In genomic region chr6:34980661-34981060, GRCm38 (mm10) we compare ENCODE assay signal across 27 mouse cellular contexts. TPM values are rescaled to one million over a fixed set of nuclear protein-coding genes. Genes with fewer than 3 reads are reported as not detected.
DNase-seq lines count a peak whose midpoint lies in the region; ATAC-seq and TF ChIP-seq lines count a peak whose summit lies in the region.
"Had no signal": no experiment of that assay in that cellular context is flagged by ENCODE, and none has a peak within 500 bp of the region (broad histone marks: within the 10 kb centered on the region; RNA-seq: fewer than 3 reads in every experiment).

No protein-coding gene starts in this region.

- no peak overlapping the region for H3K9ac ChIP-seq in lung, embryonic 14.5 days
- H3K9ac ChIP-seq in MEL (ENCODE audit: control insufficient read depth, low read depth, low read length, poor library complexity, severe bottlenecking) = no peak overlapping the region
- no peak overlapping the region for H3K9ac ChIP-seq in stomach, postnatal 0 days (ENCODE audit: low read length)
- H3K9ac ChIP-seq: hindbrain, embryonic 12.5 days; lung, embryonic 15.5 days; neural tube, embryonic 15.5 days; stomach, embryonic 15.5 days had no signal

- no peaks in the 10 kb centered on the region for H3K4me1 ChIP-seq in lung, embryonic 14.5 days (ENCODE audit: insufficient read depth)
- H3K4me1 ChIP-seq in E14TG2a.4 (replicated peaks; ENCODE audit: low read depth, low read length) (peaks cover 12% of the 10 kb centered on the region), MEL (ENCODE audit: control insufficient read depth in 1 of 2, insufficient read depth in 2 of 2, low read length in 2 of 2) (no peaks in the 10 kb centered on the region)
- H3K4me1 ChIP-seq in stomach, postnatal 0 days (replicated peaks; ENCODE audit: control insufficient read depth, insufficient read depth) = no peaks in the 10 kb centered on the region
- H3K4me1 ChIP-seq: hindbrain, embryonic 12.5 days; lung, embryonic 15.5 days; neural tube, embryonic 15.5 days; stomach, embryonic 15.5 days had no signal

- no peak overlapping the region for H3K4me3 ChIP-seq in lung, embryonic 14.5 days (ENCODE audit: low read depth, low read length)
- no peak overlapping the region for H3K4me3 ChIP-seq in E14TG2a.4 (replicated peaks; ENCODE audit: low read length)
- H3K4me3 ChIP-seq in MEL (ENCODE audit: control insufficient read depth in 1 of 2, insufficient read depth in 1 of 2, low read depth in 2 of 2, low read length in 2 of 2) = no peak overlapping the region
- H3K4me3 ChIP-seq in stomach, postnatal 0 days (ENCODE audit: low read depth, low read length) = no peak overlapping the region
- H3K4me3 ChIP-seq: hindbrain, embryonic 12.5 days; limb, embryonic 10.5 days; lung, embryonic 15.5 days; neural tube, embryonic 15.5 days; stomach, embryonic 15.5 days had no signal

- no peak for ATAC-seq in lung, embryonic 14.5 days (ENCODE audit: insufficient read depth)
- no peak for ATAC-seq in stomach, postnatal 0 days (ENCODE audit: low FRiP score, low TSS enrichment)
- ATAC-seq: activated CD4-positive, CD25-positive, alpha-beta regulatory T cell, adult 4 months; forebrain, embryonic 14.5 days had no signal

- H3K27ac ChIP-seq in lung, embryonic 14.5 days (ENCODE audit: low read depth) = no peak overlapping the region
- no peak overlapping the region for H3K27ac ChIP-seq in MEL (ENCODE audit: control insufficient read depth, low read depth, low read length)
- no peak overlapping the region for H3K27ac ChIP-seq in stomach, postnatal 0 days (replicated peaks)
- H3K27ac ChIP-seq: hindbrain, embryonic 12.5 days; kidney, postnatal 0 days; limb, embryonic 10.5 days; lung, embryonic 15.5 days; macrophage; neural tube, embryonic 15.5 days; stomach, embryonic 15.5 days had no signal

- no peak for TF ChIP-seq RAD21 in MEL (IDR thresholded peaks at IDR 0.05; ENCODE audit: low read depth, low read length)

- no peak overlapping the region for H3K4me2 ChIP-seq in lung, embryonic 14.5 days
- no peak overlapping the region for H3K4me2 ChIP-seq in stomach, postnatal 0 days (replicated peaks; ENCODE audit: low read depth)
- H3K4me2 ChIP-seq: hindbrain, embryonic 12.5 days; lung, embryonic 15.5 days; midbrain, embryonic 11.5 days; neural tube, embryonic 15.5 days; stomach, embryonic 15.5 days had no signal

- H3K36me3 ChIP-seq in lung, embryonic 14.5 days (ENCODE audit: insufficient read depth) = no peaks in the 10 kb centered on the region
- H3K36me3 ChIP-seq in E14TG2a.4 (ENCODE audit: insufficient read depth, low read length) (no peaks in the 10 kb centered on the region), MEL (ENCODE audit: control insufficient read depth in 1 of 2, insufficient read depth in 2 of 2, low read length in 2 of 2) (no peaks in the 10 kb centered on the region)
- H3K36me3 ChIP-seq in stomach, postnatal 0 days (ENCODE audit: control insufficient read depth, insufficient read depth, low read length) = no peaks in the 10 kb centered on the region
- H3K36me3 ChIP-seq: G1E; hindbrain, embryonic 12.5 days; limb, embryonic 10.5 days; lung, embryonic 15.5 days; neural tube, embryonic 15.5 days; stomach, embryonic 15.5 days had no signal

- no peak for TF ChIP-seq POLR2A in MEL (IDR thresholded peaks at IDR 0.05; ENCODE audit: control insufficient read depth in 1 of 2, insufficient read depth in 1 of 2, low read depth in 1 of 2, low read length in 2 of 2, poor library complexity in 1 of 2)

- TF ChIP-seq CTCF in lung, embryonic 14.5 days (IDR thresholded peaks at IDR 0.05; ENCODE audit: low read depth) = peak; percentile 20; the same call in 1 of the 2 replicates
- TF ChIP-seq CTCF in E14TG2a.4 (conservative IDR thresholded peaks at IDR 0.05; ENCODE audit: low read length) (peak; percentile 36), MEL (IDR thresholded peaks at IDR 0.05 in 2 of 3, conservative IDR thresholded peaks at IDR 0.05 in 1 of 3; ENCODE audit: control insufficient read depth in 1 of 3, insufficient read depth in 1 of 3, low read depth in 2 of 3, low read length in 3 of 3, poor library complexity in 1 of 3, severe bottlenecking in 1 of 3) (peak; percentile 39 to 51 (median 51); a peak in 5 of 6 replicates)
- peak; percentile 33 for TF ChIP-seq CTCF in stomach, postnatal 0 days (IDR thresholded peaks at IDR 0.05; ENCODE audit: low read depth)

- H3K79me2 ChIP-seq in MEL (ENCODE audit: control insufficient read depth, insufficient read depth, low read length, poor library complexity) = no peaks in the 10 kb centered on the region

- 63% methylated on average over 9 of the region's 9 CpGs for WGBS in lung, embryonic 14.5 days
- 60% methylated on average over 9 of the region's 9 CpGs for WGBS in stomach, postnatal 0 days

- no peaks in the 10 kb centered on the region for H3K27me3 ChIP-seq in lung, embryonic 14.5 days (ENCODE audit: insufficient read depth, low read length)
- H3K27me3 ChIP-seq in E14TG2a.4 (ENCODE audit: insufficient read depth, low read length) (peaks cover 28% of the 10 kb centered on the region), MEL (ENCODE audit: control insufficient read depth in 1 of 2, insufficient read depth in 2 of 2, low read length in 2 of 2) (no peaks in the 10 kb centered on the region)
- H3K27me3 ChIP-seq in stomach, postnatal 0 days (ENCODE audit: control insufficient read depth, insufficient read depth, low read length) = no peaks in the 10 kb centered on the region
- H3K27me3 ChIP-seq: hindbrain, embryonic 12.5 days; lung, embryonic 15.5 days; neural tube, embryonic 15.5 days; stomach, embryonic 15.5 days had no signal

- TF ChIP-seq EP300 in MEL (IDR thresholded peaks at IDR 0.05; ENCODE audit: low read depth in 1 of 2, low read length in 2 of 2) = no peak
- TF ChIP-seq EP300 in stomach, postnatal 0 days (optimal IDR thresholded peaks at IDR 0.05) = no peak

- no peak for DNase-seq in lung, embryonic 14.5 days
- no peak for DNase-seq in lung, adult 18-20 months
- peak; percentile 41 for DNase-seq in MEL (ENCODE audit: low read depth, low spot score)
- no peak for DNase-seq in stomach, postnatal 0 days (ENCODE audit: low spot score)
- DNase-seq in frontal cortex, postnatal 10 days (ENCODE audit: low spot score in 2 of 2) = no peak
- no peak for DNase-seq in urinary bladder, adult 18-20 months (ENCODE audit: low spot score in 2 of 2)
- DNase-seq: adrenal gland, adult 8-10 months; cerebellum, adult 8-10 months; cerebellum, postnatal 36 days; gastrocnemius, postnatal 14 days; heart, adult 18-20 months; kidney, adult 2 months; right cerebral cortex, adult 18-20 months; right cerebral cortex, postnatal 4 days had no signal

- no peaks in the 10 kb centered on the region for H3K9me3 ChIP-seq in lung, embryonic 14.5 days (ENCODE audit: low read depth, low read length)
- H3K9me3 ChIP-seq in E14TG2a.4 (ENCODE audit: low read length) (no peaks in the 10 kb centered on the region), MEL (replicated peaks; ENCODE audit: insufficient read depth, low read length) (no peaks in the 10 kb centered on the region)
- no peaks in the 10 kb centered on the region for H3K9me3 ChIP-seq in stomach, postnatal 0 days (ENCODE audit: control insufficient read depth, low read length)
- H3K9me3 ChIP-seq: G1E; hindbrain, embryonic 12.5 days; limb, embryonic 10.5 days; lung, embryonic 15.5 days; neural tube, embryonic 15.5 days; stomach, embryonic 15.5 days had no signal

TF ChIP-seq in MEL, 35 proteins besides CTCF, POLR2A, EP300 and RAD21:
- TF ChIP-seq GABPA (IDR thresholded peaks at IDR 0.05; ENCODE audit: low read depth, low read length) (no peak), UBTF (IDR thresholded peaks at IDR 0.05; ENCODE audit: borderline replicate concordance, insufficient read depth, low read depth, low read length) (no peak), TBP (IDR thresholded peaks at IDR 0.05; ENCODE audit: low read depth, low read length) (no peak), MYC (IDR thresholded peaks at IDR 0.05; ENCODE audit: low read depth, low read length) (no peak), MYB (IDR thresholded peaks at IDR 0.05; ENCODE audit: low read depth, low read length) (no peak), E2F4 (IDR thresholded peaks at IDR 0.05; ENCODE audit: borderline replicate concordance, low read depth, low read length) (no peak), USF1 (IDR thresholded peaks at IDR 0.05; ENCODE audit: low read depth, low read length) (no peak), CHD1 (IDR thresholded peaks at IDR 0.05; ENCODE audit: low read depth, low read length) (no peak), RCOR1 (IDR thresholded peaks at IDR 0.05; ENCODE audit: low read depth, low read length) (no peak), HCFC1 (IDR thresholded peaks at IDR 0.05; ENCODE audit: low read depth, low read length) (no peak), KAT2A (conservative IDR thresholded peaks at IDR 0.05; ENCODE audit: low read depth, low read length) (no peak), MAFK (IDR thresholded peaks at IDR 0.05; ENCODE audit: borderline replicate concordance, low read depth, low read length) (no peak), NELFE (IDR thresholded peaks at IDR 0.05; ENCODE audit: low read depth, low read length) (no peak), ZKSCAN1 (IDR thresholded peaks at IDR 0.05; ENCODE audit: low read depth, low read length) (no peak)

RNA-seq across cellular contexts. Expression of gene Slc23a4, which starts 7.5 kb away (rescaled TPM):
- polyA plus RNA-seq in lung, embryonic 14.5 days (2014; fragmentation: Nextera tagmentation; extraction: Ambion mirVana) = 0.20 and 0.62 TPM in 2 replicates
- 5.5 and 6.2 TPM in 2 replicates for total RNA-seq in MEL (2012; rRNA removed)
- polyA plus RNA-seq in MEL (2012; ENCODE audit: insufficient read depth in 1 of 2, insufficient read length in 2 of 2, low read depth in 1 of 2, low replicate concordance in 2 of 2, missing spikeins in 1 of 2) = 10 to 100 TPM in 1 of 2 experiments, not detected in 1; 10.2 TPM
- 1.5 and 1.6 TPM in 2 replicates for polyA plus RNA-seq in stomach, postnatal 0 days (2015; fragmentation: Nextera tagmentation; extraction: Ambion mirVana)
- total RNA-seq: liver, adult 2 months had no signal
